Mouse (Mus musculus) lung, postnatal 0 days (tissue): Measurements from ENCODE around the gene Tomm70a. TPM values are rescaled to one million over a fixed set of nuclear protein-coding genes. Genes with fewer than 3 reads are reported as not detected.
"Not testable (repeated sequence)": the region's sequence is repeated elsewhere in the genome, so short reads cannot be mapped to it uniquely, and the experiment has no call there.

Source experiments
- ATAC-seq: fragments of 200-750 bp; cut with Nextera tagmentation; 2 replicates; pipeline ENCODE4 v1.8.0; 2017; ENCODE audit warnings: moderate library complexity
- DNase-seq: peaks from one replicate; pipeline ENCODE4 v3.0.0-alpha.2; 2016; ENCODE audit warnings: low spot score
- H3K27ac ChIP-seq: fragments of 300-500 bp; sonication (generic); 2 replicates; pipeline ENCODE4 v1.5.1; 2014; ENCODE audit warnings: antibody characterized with exemption, mild to moderate bottlenecking, low read length, mixed read lengths
- H3K27me3 ChIP-seq: fragments of 300-500 bp; sonication (generic); replicated peaks from 2 replicates; pipeline ENCODE4 v1.6.1; 2014; ENCODE audit warnings: low read length, mixed read lengths; ENCODE audit not compliant: insufficient read depth
- H3K36me3 ChIP-seq: fragments of 300-500 bp; sonication (generic); 2 replicates; pipeline ENCODE4 v1.6.1; 2014; ENCODE audit warnings: low read length, mixed read lengths; ENCODE audit not compliant: insufficient read depth
- H3K4me1 ChIP-seq: fragments of 300-500 bp; sonication (generic); 2 replicates; pipeline ENCODE4 v1.6.1; 2014; ENCODE audit warnings: antibody characterized with exemption, low read depth, low read length, mixed read lengths; ENCODE audit not compliant: insufficient read depth
- H3K4me2 ChIP-seq: fragments of 300-500 bp; sonication (generic); replicated peaks from 2 replicates; pipeline ENCODE4 v1.6.1; 2014; ENCODE audit warnings: low read depth, mild to moderate bottlenecking, low read length, moderate library complexity, mixed read lengths
- H3K4me3 ChIP-seq: fragments of 300-500 bp; sonication (generic); 2 replicates; pipeline ENCODE4 v1.5.1; 2014; ENCODE audit warnings: low read depth, low read length
- H3K9ac ChIP-seq: fragments of 300-500 bp; sonication (generic); replicated peaks from 2 replicates; pipeline ENCODE4 v1.6.1; 2014; ENCODE audit warnings: low read depth, mild to moderate bottlenecking
- H3K9me3 ChIP-seq: fragments of 300-500 bp; sonication (generic); 2 replicates; pipeline ENCODE4 v1.6.1; 2016; ENCODE audit warnings: low read length, mixed read lengths
- CTCF ChIP-seq: IDR thresholded peaks from 2 replicates; pipeline ENCODE4 v1.5.1; 2016; ENCODE audit warnings: antibody characterized with exemption, mild to moderate bottlenecking
- EP300 ChIP-seq: IDR thresholded peaks from 2 replicates; pipeline ENCODE4 v1.6.1; 2016; ENCODE audit warnings: antibody characterized with exemption, mild to moderate bottlenecking, control low read depth
- WGBS: fragments of 180-500 bp; shearing (Covaris S2); extraction: QIAGEN DNeasy Blood & Tissue Kit; methylation state at CpG from one replicate; pipeline ENCODE4 v1.1.7; 2014; 5-methylcytosine and 5-hydroxymethylcytosine counted together
- polyA plus RNA-seq: library from polyadenylated mRNA; unstranded; fragments of >200 nt; fragmentation: Nextera tagmentation; extraction: Ambion mirVana; gene quantifications from 2 replicates; pipeline ENCODE4 v1.2.1, GENCODE M21; 2015

Tomm70a gene
- polyA plus RNA-seq, 1 experiment from 2014 or later: 17.2 TPM

DNA sequence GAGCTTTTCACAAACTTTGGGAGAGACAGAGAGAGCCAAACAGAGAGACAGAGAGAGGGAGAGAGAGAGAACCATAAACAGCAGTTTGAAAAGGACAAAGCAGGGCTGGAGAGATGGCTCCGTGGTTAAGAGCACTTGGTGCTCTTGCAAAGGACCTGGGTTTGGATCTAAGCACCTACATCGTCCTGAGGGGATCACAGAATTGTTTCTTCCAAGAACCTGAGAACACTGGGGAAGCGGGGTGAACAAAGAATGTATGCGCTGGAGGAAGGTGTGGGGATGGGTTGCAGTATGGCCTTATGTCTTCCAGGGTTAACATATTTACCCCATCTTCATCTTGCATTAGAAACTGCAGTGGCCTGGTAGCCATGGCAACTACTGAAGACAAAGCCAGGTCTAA is 46.7 kb downstream of the Tomm70a start:
- no peak overlapping the region for H3K27ac ChIP-seq
- no peak overlapping the region for H3K4me2 ChIP-seq
- no peak overlapping the region for H3K9ac ChIP-seq
- H3K4me3 ChIP-seq: no peak overlapping the region
- H3K36me3 ChIP-seq: peaks cover 7% of the 10 kb centered on the region; the same call in 1 of the 2 replicates
- H3K27me3 ChIP-seq: no peaks in the 10 kb centered on the region
- H3K9me3 ChIP-seq: no peaks in the 10 kb centered on the region
- H3K4me1 ChIP-seq: no peaks in the 10 kb centered on the region
- 75% methylated on average over 4 of the region's 4 CpGs for WGBS
- DNase-seq: no peak
- ATAC-seq: no peak
- TF ChIP-seq CTCF: no peak
- no peak for TF ChIP-seq EP300

DNA sequence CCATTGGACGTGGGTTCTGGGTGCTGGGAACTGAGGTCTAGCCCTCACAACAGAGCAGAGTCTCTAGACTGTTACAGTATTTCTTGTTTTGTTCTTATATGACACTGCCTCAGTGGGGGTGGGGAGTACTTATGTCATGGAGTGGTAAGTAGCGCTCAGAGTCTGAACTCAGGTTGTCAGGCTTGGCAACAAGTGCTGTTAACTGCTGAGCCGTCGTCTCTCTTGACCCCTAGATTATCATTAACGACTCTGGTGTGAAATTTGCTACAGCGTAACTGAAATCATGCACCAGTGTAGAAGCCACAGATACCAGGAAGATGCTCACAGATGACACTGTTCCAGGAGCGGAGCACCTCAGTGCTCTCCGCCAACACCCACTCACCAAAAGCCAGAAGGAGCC is 49.7 kb downstream of the Tomm70a start:
- no peak overlapping the region for H3K27ac ChIP-seq
- TF ChIP-seq EP300 (no peak), CTCF (no peak)
- H3K9ac ChIP-seq: no peak overlapping the region
- H3K36me3 ChIP-seq: peaks cover 7% of the 10 kb centered on the region; the same call in 1 of the 2 replicates
- H3K27me3 ChIP-seq: no peaks in the 10 kb centered on the region
- ATAC-seq: no peak
- no peak overlapping the region for H3K4me2 ChIP-seq
- no peak for DNase-seq
- H3K9me3 ChIP-seq: no peaks in the 10 kb centered on the region
- H3K4me1 ChIP-seq: no peaks in the 10 kb centered on the region
- H3K4me3 ChIP-seq: no peak overlapping the region
- WGBS: 88% methylated on average over 8 of the region's 8 CpGs

DNA sequence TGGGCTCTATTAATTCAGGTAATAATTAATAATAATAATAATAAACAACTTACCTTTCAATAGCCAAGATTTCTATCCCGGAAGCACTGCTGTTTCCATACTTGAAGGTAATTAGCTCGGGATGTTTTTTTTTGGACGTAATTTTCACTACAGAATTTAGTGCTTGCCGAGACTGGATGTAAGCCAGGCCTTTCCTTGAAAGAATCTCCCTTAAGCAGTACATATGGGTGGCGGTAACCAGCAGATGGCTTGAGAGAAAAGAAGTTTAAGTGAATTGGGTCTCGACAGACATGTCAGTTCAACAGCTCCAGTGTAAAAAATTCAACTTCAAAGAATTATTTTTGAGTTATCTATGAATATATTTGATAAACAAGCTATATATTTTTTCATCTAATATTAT is 50.1 kb downstream of the Tomm70a start:
- no peak for DNase-seq
- Histone ChIP-seq H3K4me2 (no peak overlapping the region), H3K27ac (no peak overlapping the region), H3K9me3 (no peaks in the 10 kb centered on the region), H3K4me1 (no peaks in the 10 kb centered on the region), H3K27me3 (no peaks in the 10 kb centered on the region), H3K36me3 (peaks cover 7% of the 10 kb centered on the region; the same call in 1 of the 2 replicates), H3K4me3 (no peak overlapping the region), H3K9ac (no peak overlapping the region)
- WGBS: 92% methylated on average over 6 of the region's 6 CpGs
- TF ChIP-seq CTCF (no peak), EP300 (no peak)
- no peak for ATAC-seq

DNA sequence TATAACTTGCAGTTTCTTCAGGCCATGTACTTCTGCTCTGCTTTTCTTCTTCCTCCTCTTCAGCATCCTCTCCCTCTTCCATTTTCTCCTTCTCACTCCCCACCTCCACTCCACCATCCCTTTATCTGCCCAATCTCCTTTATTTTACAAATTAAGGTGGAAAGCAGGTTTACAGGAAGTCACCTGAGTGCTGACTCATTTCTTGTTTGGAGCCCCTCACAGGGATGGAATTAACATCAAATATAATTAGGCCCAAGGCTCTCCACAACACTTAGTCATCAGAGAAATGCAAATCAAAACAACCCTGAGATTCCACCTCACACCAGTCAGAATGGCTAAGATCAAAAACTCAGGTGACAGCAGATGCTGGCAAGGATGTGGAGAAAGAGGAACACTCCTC is 53.0 kb downstream of the Tomm70a start:
- not testable (repeated sequence) for H3K36me3 ChIP-seq, H3K4me1 ChIP-seq, H3K4me2 ChIP-seq, DNase-seq, H3K9ac ChIP-seq, H3K4me3 ChIP-seq, H3K9me3 ChIP-seq, ATAC-seq, H3K27me3 ChIP-seq, H3K27ac ChIP-seq

- H3K9me3 ChIP-seq: no peaks in the 10 kb centered on the region
- H3K4me3 ChIP-seq: no peak overlapping the region
- ATAC-seq (no peak), DNase-seq (no peak)
- no peak for TF ChIP-seq EP300
- no peak for TF ChIP-seq CTCF
- WGBS: 70% methylated on average over 2 of the region's 2 CpGs
- H3K4me1 ChIP-seq: no peaks in the 10 kb centered on the region
- H3K4me2 ChIP-seq: no peak overlapping the region
- H3K27me3 ChIP-seq: no peaks in the 10 kb centered on the region
- H3K36me3 ChIP-seq: peaks cover 4% of the 10 kb centered on the region; the same call in 1 of the 2 replicates
- no peak overlapping the region for H3K9ac ChIP-seq
- H3K27ac ChIP-seq: no peak overlapping the region
These were observed 54.2 kb downstream of the Tomm70a start for GRCm38 (mm10) chr16:57175751-57176150.

GRCm38 (mm10) chr16:57176276-57176675 is 54.8 kb downstream of the Tomm70a start:
- no peak overlapping the region for H3K4me3 ChIP-seq
- no peaks in the 10 kb centered on the region for H3K27me3 ChIP-seq
- ATAC-seq: no peak
- 85% methylated on average over 7 of the region's 7 CpGs for WGBS
- H3K4me1 ChIP-seq: no peaks in the 10 kb centered on the region
- H3K9ac ChIP-seq: no peak overlapping the region
- H3K4me2 ChIP-seq: no peak overlapping the region
- DNase-seq: no peak
- no peak overlapping the region for H3K27ac ChIP-seq
- no peaks in the 10 kb centered on the region for H3K9me3 ChIP-seq
- peaks cover 4% of the 10 kb centered on the region; the same call in 1 of the 2 replicates for H3K36me3 ChIP-seq
- TF ChIP-seq EP300 (no peak), CTCF (no peak)

DNA sequence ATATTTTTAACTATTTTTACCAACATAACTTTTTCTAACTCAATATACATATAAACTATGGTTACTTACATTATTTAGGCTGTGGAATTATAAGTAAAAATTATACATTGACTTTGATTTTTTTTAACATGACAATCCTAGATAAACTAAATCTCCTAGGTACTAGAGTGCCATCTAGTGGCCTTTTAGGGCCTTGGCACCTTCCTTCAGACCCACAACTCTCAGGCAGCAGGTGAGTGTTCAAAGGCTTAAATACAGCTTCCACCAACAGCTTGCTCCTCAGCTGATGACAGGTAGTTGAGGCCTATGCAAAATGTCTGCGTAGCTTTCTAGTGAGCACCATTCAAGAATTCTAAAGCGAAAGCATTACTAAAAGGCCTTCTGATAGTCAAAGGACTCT is 55.8 kb downstream of the Tomm70a start:
- peak; percentile 85 for DNase-seq

More for the DNA sequence above, 55.8 kb downstream of the Tomm70a start:
- Histone ChIP-seq H3K27ac (no peak overlapping the region), H3K9me3 (no peaks in the 10 kb centered on the region), H3K9ac (no peak overlapping the region), H3K27me3 (no peaks in the 10 kb centered on the region), H3K36me3 (peaks cover 12% of the 10 kb centered on the region; the same call in 1 of the 2 replicates), H3K4me1 (no peaks in the 10 kb centered on the region), H3K4me3 (no peak overlapping the region), H3K4me2 (no peak overlapping the region)
- ATAC-seq: no peak
- WGBS: 60% methylated on average over 2 of the region's 2 CpGs
- peak; percentile 77 for TF ChIP-seq CTCF
- TF ChIP-seq EP300: no peak
